Mouse (Mus musculus) right cerebral cortex, postnatal 14 days (tissue): Measurements from ENCODE around the gene Fibp.

Experiments
- DNase-seq: peaks from one replicate; pipeline ENCODE4 v3.0.0; 2022

The Fibp gene

DNA sequence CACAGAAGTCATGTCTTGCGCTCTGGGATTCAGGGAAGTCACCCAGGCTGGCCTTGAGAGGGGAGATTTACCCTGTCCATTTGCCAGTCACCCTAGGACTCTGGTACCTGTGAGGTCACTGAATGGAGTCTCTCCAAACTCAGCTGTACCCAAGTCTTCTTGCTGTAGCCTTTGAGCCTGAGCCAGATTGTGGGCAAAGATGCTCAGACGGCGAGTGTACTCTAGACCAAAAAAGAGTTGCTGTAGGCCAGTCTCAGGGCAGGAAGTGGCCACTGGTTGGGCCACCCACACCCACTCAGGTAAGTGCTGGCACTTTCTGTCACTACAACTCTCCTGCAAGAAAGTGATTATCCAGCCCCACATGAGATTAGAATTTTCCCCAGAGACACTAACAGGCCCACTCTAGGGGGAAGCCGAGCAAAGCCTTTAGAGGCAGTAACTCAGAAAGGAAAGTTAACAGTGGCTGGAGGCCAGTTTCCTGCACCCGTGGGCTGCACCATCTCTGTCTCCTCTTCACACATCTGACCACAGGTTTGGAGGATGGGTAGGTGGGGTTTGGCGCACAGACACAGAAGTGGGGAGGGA, 6.6 kb downstream of the Fibp start:
- no peak for DNase-seq

- no peak for DNase-seq
These were observed 8.0 kb downstream of the Fibp start, which contains the start of gene Ctsw for GRCm38 (mm10) chr19:5468374-5468773. Gene Ctsw, minus strand, starts transcription at chr19:5468507.

GRCm38 (mm10) chr19:5471846-5472245, 11.4 kb downstream of the Fibp start:
- no peak for DNase-seq

- no peak for DNase-seq
These were observed 12.4 kb downstream of the Fibp start for GRCm38 (mm10) chr19:5472857-5473256.

DNA sequence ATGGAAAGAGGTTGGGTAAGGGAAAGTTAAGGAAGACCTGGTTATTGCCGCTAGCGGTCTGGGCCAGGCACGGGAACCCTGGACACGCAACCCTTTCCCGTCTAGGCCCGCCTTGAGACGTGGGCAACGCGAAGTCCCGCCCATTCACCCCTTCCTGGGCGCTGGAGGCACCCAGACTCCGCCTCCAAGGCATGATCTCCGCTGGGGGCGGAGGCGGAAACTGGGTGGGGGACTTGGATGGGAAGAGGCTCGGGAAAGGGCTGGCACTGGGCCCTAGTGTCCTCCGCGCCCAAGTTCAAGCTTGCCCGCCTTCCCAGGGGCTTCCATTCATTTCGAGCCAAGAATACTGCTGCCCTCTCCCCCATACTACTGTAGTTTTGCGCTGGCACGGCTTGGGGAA, 13.3 kb downstream of the Fibp start, which contains the start of gene Efemp2:
TSS of gene Efemp2 (plus strand) at position 235 of the 400 bp plus-strand sequence.
- DNase-seq: peak; percentile 68

DNA sequence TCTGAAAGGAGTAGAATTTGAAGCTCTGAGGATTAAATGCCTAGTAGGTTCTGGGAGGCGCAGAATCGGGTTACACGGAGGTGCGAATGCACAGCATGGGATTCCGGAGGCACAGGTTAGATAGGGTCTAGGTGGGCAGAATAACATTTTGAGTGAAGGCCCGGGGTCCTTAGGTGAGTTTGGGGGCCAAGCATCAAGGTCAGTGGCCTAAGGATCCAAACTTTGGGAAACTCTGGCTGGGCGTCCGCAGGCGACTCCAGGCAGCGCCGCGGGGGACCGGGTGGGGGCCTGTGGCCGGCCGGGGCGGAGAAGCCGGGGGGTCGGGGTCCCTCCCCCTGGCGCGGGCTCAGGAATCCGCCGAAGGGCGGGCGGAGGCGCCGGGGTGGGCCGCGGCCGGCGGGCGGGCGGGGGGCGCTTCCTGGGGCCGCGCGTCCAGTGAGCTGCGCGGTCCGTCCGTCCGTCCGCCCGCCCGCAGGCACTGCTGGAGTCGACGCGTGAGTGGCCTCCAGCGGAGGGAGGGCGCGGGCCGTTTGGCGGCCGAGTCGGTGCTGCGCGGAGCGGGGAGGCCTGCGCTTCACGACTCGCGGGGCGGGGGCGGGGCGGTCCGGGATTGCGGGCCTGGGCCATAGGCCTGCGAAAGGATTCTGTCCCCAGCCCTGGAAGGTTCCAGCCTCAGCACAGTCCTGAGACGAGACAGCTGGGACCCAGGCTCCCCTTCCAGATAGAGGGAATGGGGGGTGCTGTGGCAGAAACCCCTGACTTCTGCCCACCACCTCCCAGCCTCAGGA, 14.1 kb downstream of the Fibp start:
- peak; percentile 47 for DNase-seq

DNA sequence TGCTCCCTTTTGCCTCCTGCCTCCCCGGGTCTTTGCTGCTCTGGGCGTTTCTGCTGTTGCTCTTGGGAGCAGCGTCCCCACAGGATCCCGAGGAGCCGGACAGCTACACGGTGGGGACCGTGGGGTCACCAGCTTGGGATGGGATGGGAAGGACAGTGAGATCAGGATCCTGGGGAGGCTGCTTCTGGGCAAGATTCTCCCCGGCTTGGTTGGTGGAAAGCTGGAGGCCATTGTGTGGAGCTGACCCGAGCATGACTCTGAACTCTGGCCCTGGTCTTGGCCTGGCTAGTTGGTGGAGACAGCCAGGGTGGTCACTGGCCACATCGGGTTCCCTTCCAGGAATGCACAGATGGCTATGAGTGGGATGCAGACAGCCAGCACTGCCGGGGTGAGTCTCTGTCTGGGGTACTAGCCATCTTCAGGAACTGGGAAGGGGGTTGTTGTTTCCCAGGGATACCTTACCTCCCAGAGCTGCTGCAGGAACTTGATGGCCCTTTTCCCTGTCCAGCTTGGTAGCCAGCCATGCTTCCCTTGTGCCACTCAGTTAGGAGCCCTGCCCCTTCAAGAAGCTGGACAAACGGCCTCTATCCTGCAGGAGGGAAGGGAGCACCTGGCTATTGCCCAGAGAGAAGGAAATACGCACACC, 14.8 kb downstream of the Fibp start:
- DNase-seq: no peak

DNA sequence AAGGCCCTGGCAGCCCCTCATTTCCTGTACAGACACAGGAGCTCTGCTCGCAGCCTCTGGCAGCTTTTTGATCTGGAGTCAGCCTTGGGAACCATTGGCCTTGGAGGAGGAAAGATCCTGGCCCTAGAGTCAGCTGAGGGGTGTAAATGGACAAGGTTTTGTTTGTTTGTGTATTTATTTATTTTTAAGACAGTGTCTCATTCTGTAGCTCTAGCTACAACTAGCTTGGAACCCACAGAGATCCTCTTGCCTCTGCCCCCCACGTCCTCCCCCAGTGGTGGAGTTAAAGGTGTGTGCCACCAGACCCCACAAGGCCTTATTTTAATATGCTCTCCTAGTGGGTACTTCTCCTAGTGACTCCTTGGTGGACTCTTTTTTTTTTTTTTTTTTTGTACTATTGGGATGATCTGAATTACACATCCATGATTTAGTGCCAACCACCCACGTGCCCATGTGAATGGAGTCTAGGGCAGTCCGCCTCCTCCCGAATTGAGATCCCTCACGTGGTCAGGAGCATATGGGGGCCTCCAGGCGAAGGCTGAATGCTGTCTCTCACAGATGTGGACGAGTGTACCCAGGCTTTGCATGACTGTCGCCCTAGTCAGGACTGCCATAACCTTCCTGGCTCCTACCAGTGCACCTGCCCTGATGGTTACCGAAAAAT, 16.7 kb downstream of the Fibp start:
- no peak for DNase-seq

GRCm38 (mm10) chr19:5477668-5478300, 17.4 kb downstream of the Fibp start:
- no peak for DNase-seq

DNA sequence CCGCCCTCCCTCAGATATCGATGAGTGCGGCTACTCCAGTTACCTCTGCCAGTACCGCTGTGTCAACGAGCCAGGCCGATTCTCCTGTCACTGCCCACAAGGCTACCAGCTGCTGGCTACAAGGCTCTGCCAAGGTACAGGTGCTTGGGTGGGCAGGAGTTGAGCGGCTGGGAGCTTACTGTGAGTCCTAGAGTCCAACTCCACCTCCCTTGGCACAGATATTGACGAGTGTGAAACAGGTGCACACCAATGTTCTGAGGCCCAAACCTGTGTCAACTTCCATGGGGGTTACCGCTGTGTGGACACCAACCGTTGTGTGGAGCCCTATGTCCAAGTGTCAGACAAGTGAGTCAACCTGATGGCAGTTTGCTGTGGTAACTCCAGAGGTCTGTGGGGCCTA, 19.6 kb downstream of the Fibp start:
- no peak for DNase-seq

- no peak for DNase-seq
These were observed 21.0 kb downstream of the Fibp start for GRCm38 (mm10) chr19:5481398-5481797.

DNA sequence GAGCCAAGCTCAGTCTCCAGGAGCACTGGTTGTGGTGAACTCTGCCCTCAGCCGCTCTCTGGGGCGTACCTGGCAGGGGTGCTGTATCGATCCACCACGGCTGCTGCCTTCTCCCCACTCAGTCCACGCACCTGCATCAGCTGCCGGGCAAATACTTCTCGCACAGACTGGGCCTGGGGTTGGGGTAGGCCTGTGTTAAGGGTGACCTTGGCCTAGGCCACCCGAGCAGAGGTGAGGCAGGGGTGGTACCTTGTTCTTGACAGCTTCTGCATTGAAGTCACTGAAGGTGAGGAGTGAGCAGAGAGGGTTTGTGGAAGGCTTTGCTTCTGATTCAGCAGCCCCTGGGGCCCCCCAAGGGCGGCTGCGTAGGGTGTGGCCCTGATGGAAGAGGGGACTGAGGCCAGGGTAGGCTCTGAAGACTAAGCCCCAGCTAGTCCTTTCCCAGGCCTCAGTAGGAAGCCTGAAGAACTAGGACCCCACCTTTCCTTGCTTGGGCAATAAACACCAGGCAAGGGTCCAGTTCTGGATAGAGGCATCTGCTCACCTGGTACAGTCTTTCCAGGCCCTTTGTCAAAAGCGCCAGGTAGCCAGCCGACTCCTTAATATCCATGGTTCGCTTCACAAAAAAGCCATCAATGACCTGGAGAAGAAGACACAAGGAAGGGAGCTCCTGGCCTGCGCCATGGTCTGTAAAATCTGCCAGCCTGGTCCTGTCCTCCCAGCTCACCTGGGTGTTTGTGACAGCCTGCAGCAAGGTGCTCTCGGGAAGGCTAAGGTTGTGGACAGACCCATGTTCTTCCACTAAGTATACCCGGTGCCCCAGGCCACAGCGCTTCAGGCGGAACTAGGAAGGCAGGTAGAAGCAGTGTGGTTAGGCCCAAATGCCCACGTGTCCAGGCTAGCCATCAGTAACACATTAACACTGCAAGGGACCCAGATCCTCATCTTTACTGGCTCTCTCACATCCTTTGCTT, 23.3 kb downstream of the Fibp start:
- peak; percentile 22 for DNase-seq

DNA sequence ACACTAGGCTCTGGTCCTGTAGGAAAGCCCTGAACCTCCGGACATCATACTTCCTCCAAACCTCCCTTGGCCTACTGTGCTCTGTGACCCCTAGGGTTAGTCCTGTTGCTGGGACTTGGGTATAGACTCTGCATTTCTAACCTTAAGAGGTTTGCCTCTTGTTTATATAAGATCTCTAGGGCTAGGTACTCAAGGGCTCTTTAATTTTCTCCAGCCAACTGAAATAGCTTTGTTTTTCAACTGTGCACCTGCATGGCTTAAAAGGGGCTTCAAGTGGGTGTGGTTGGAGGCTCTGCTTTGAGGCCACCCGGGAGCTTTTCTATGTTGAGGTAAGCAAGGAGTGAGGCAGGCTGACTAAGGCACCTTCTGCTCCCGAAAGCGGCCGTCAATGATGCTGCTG, 24.1 kb downstream of the Fibp start:
- DNase-seq: no peak

DNA sequence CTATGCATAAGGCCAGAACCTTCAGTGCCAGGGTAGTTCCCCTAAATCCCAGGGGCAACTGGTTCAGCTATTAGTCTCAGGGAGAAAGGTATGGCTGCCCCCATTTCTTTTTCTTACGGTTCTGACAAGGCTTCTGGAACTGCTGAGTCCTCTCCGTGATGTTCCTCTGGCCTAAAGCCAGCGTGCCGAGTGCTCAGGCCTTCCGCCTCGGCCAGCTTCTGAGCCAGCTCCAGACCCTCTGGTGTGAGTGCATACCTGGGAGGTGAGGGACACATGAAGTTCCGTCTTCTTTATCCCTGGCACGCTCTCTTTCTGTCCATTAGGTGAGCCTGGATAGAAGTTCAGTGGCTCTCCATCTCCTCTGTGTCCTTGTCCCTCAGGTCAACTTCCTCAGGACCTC, 25.0 kb downstream of the Fibp start:
- no peak for DNase-seq

- no peak for DNase-seq
These were observed 25.4 kb downstream of the Fibp start for GRCm38 (mm10) chr19:5485821-5486220.

GRCm38 (mm10) chr19:5486286-5486685, 25.9 kb downstream of the Fibp start:
- DNase-seq: no peak

DNA sequence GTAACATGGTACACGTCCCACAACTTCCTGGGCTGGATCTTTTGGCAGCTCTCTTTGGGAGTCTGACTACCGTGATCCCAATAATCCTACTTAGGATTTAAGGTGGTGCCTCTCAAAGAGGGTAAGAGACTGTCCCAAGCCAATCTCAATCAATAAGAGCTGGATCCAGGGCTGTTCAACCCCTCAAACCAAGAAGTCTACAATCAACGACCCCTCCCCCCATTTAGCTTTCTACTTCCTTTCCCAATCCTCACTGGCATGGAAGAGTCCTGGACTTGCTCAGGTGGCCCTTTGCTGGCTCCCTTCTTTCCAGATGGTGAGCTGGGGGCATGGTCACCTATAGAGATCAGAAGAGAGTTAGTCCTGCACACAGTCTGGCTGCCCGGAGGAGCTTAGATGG, 26.4 kb downstream of the Fibp start:
- DNase-seq: peak; percentile 3

DNA sequence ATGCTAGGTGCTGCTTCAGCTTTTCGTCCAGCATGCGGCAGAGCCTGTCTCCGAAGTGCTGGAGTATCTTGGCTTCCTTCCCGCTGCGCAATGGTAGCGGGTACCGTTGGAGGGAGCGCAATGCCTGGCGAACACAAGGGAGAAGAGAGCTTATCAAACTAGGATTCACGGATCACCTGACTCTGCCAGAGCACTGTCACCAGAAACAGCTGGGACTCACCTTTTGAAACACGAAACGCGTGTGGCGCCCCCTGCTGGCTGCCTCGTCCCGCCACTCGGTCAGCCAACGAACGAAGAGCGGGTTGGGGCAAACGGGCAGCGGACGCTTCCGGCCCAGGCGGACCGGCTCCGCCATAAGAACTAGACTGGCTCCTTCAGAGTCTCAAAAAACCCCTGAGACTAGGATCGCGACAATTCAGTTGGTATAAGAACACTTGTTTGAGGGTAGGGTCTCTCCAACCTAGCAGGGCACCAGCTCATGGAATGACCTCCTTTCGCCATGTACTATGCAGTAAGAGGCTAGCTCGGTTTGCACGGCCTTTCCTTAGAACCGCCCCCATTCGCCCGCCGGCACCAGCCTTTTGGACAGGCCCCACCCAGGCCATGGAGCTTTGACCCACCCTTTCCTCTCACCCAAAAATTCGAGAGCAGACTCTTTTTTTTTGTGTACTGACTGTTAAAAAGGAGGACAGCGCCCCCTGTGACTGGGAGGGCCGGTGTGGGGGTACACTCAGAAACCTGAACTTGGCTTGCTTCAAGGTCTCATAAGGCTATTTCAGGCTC, 27.5 kb downstream of the Fibp start, which contains the start of gene Mus81:
TSS of gene Mus81 (minus strand) at position 635 of the 783 bp plus-strand sequence.
- peak; percentile 97 for DNase-seq

GRCm38 (mm10) chr19:5488878-5489571, 28.6 kb downstream of the Fibp start:
- peak; percentile 98 for DNase-seq

DNA sequence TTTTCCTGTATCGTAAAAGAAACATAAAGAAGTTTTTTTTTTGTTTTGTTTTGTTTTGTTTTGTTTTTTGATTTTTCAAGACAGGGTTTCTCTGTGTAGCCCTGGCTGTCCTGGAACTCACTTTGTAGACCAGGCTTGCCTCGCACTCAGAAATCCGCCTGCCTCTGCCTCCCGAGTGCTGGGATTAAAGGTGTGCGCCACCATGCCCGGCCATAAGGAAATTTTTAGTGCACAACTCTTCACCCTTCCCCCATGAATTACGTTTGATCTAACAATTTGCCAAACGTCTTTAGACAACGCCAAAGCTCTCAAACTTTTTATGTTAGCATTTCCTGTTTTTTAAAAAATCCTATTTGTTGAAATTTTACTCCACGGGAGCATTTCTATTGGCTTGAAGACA, 29.3 kb downstream of the Fibp start:
- DNase-seq: peak; percentile 2
